Mouse (Mus musculus) mature B cell (primary cell): ENCODE measurements at regions not wholly inside any gene's neighbourhood (a gene's known extent, or its start where the extent isn't known, plus 50 kb on each side); places are given as distances from the start of the nearest gene placed in this dataset.

Source experiments
- in situ Hi-C: fragments of 300-500 bp; cut with MboI; formaldehyde crosslinking; loops from 2 replicates; pipeline ENCODE4 v1.14.3; 2019

GRCm38 (mm10) chr14:105572036-105572891 is 313.9 kb downstream of the Ndfip2 start:
- in situ Hi-C loops = no loop called here

GRCm38 (mm10) chr14:105570156-105570555 is 311.8 kb downstream of the Ndfip2 start:
- in situ Hi-C loops = no loop called here

- in situ Hi-C loops = no loop called here
Measured at GRCm38 (mm10) chr14:105565827-105566226, 307.5 kb downstream of the Ndfip2 start.

GRCm38 (mm10) chr14:105562843-105563242 is 304.5 kb downstream of the Ndfip2 start:
- in situ Hi-C loops = no loop called here

GRCm38 (mm10) chr14:105556813-105557212 is 298.4 kb downstream of the Ndfip2 start:
- in situ Hi-C loops = no loop called here

- in situ Hi-C loops = no loop called here
Measured at GRCm38 (mm10) chr14:105544066-105544465, 285.7 kb downstream of the Ndfip2 start.

DNA sequence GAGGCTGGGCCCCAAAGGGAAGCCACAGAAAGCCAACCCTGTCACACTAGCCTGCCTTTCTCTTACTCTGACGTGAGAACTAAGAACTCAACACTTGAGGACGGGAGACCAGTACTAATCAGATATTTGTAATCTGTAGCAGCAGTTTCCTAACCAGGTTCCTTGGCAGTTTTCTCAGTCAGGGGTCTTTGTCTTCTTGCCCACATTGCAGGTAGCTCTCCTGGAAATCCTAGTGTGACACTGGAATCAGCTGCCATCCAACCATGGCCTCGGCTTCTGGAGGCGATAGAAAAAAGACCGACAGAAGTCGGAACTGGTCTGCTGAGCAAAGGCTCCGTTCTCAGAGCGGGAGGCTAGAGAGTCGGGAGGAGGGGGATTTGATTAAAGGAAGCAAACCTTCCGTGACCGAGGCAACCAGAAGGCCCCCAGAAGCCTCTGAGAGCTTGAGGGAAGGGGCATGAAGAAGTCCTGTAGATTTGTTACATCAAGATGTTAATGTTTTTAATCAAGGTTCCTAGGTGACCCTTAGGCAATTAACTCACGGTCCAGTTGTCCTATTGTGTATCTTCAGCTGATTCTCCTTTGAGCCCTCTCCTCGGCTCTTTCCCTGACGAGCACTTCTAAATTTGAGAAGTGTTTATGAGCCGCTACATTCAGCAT is 284.2 kb downstream of the Ndfip2 start:
- in situ Hi-C loops = no loop called here

GRCm38 (mm10) chr14:105542090-105542485 is 283.7 kb downstream of the Ndfip2 start:
- in situ Hi-C loops = no loop called here

GRCm38 (mm10) chr14:105532168-105532745 is 273.9 kb downstream of the Ndfip2 start:
- in situ Hi-C loops = no loop called here

DNA sequence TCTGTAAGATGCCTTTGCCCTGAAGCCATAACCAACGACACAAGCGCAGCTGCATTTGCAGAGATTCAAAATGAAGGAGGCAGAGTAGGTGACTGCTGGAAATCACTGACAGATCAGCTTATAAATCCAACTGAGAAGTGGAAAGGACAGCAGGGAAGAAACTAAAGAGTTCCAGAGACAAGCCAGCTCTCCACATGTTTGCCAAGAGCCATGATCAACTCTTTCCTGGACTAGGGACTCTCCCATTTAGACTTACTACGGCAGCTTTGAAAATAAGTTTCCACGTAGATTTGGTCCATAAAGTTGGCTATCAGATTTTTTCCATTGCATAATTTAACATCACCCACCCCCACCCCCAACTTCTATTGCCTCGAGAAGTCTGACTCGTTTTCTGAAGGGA is 269.7 kb downstream of the Ndfip2 start:
- in situ Hi-C loops = no loop called here

DNA sequence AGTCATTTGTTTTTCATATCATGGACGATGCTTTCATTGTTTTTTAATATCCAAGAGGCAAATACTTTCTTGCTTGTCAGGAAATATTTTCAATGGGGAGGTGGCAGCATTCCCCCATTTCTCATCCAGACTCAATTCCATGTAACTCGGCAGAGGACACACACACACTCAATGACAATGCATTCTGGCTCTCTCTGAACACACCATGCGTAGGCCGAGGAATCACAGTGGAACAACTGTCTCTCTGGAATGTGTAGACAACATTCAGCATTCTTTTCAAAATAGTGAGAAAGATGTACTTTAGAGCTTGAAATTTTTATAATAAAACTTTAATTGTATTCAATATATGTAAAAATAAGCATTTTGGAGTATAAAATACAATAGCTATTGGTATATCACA is 265.5 kb downstream of the Ndfip2 start:
- in situ Hi-C loops = no loop called here

GRCm38 (mm10) chr14:105522279-105522678 is 263.9 kb downstream of the Ndfip2 start:
- in situ Hi-C loops = no loop called here

- in situ Hi-C loops = no loop called here
Measured at GRCm38 (mm10) chr14:105518706-105519105, 260.3 kb downstream of the Ndfip2 start.

DNA sequence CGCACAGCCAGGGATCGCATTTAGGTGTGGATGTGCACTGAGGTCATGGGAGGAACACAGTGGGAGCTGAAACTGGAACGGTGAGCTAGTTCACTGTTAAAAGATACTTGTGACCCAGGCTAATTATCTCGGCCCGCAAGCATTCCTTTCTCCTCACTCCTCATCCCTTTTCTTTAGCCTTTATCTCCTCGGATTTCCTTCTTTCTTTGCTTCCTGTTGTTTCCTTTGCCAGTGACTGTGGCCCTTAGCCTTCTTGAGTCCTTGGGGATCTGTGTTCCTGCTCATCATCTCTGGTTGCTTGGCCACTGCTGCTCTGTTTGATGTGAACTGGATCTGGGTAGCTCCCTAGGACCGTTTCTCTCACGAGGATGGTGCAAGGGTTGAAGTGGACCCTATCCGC is 256.0 kb downstream of the Ndfip2 start:
- in situ Hi-C loops = no loop called here

DNA sequence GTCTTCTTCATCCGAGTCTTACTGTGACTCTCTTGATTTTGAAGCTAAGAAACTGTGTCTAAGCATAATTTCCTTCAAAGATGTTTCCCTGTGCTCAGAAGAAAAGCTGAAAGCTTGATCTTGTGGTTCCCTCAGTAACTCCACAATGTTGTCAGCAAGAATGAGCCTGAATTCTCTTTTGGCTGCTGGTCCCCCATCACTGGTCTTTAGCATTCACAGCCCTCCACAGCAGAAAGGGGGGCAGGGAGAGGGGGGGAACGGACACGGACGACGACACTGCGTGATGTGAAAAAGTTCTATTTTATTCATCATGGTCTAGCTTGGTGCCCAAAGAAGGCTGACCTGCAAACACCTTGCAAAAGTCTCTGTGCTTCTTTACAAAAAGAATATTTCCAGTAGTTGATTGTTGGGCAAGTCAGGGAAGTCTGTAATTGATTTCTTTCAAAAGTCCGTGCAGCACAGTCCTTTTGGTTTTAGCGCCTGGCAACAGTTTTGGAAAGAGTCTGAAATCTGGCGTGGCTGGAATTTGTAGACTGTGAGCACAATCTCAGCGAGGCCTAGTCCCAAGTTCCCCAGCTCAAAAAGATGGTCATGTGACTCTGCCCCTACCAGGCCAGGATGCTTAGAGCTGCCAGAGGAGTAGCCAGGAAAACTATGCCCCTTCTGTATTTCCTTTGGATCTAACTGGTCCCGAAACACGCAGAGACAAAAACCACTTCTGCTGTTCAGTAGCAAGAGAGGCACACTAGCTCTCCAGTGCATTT is 254.7 kb downstream of the Ndfip2 start:
- in situ Hi-C loops = no loop called here

GRCm38 (mm10) chr14:105511826-105512225 is 253.5 kb downstream of the Ndfip2 start:
- in situ Hi-C loops = no loop called here

- in situ Hi-C loops = no loop called here
Measured at GRCm38 (mm10) chr14:105511135-105511534, 252.8 kb downstream of the Ndfip2 start.

- in situ Hi-C loops = no loop called here
Measured at GRCm38 (mm10) chr14:105505261-105505660, 246.9 kb downstream of the Ndfip2 start.

GRCm38 (mm10) chr14:105504376-105504775 is 246.0 kb downstream of the Ndfip2 start:
- in situ Hi-C loops = no loop called here

DNA sequence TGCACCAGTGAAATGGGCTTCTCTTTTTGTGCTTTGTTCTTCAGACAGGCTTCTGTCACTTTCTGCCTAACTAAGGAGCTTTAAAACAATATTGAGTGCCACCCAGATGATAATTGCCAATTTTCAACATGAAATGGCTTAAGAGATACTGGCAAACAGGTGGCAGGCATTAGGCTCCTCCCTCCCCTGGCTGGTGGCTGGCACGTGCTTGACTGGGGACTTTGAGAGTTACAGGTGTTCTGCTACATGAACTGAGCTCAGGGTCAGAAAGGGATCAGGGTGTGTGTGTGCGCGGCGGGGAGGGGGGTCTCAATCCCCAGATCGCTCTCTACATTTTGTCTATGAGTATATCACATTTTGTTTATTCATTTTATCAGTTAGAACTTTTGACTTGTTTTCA is 245.4 kb downstream of the Ndfip2 start:
- in situ Hi-C loops = no loop called here

GRCm38 (mm10) chr14:105502633-105502975 is 244.2 kb downstream of the Ndfip2 start:
- in situ Hi-C loops = no loop called here
